Mouse (Mus musculus) liver, adult 2 months (tissue): ENCODE results near the gene Cd68. TPM values are rescaled to one million over a fixed set of nuclear protein-coding genes. Genes with fewer than 3 reads are reported as not detected.
A peak's percentile ranks its signal among the peaks of the same experiment; 100 is the strongest.
"Not testable (repeated sequence)": the region's sequence is repeated elsewhere in the genome, so short reads cannot be mapped to it uniquely, and the experiment has no call there.

Source experiments
- DNase-seq: peaks from one replicate; pipeline ENCODE4 v3.0.0-alpha.2; 2011; ENCODE audit warnings: low read depth, low spot score; ENCODE audit errors: extremely low read depth
- H3K27ac ChIP-seq: fragments of 200-500 bp; replicated peaks from 2 replicates; pipeline ENCODE4 v1.5.1; 2012; ENCODE audit warnings: low read depth, mild to moderate bottlenecking, control low read depth, inconsistent platforms, low read length; ENCODE audit not compliant: insufficient read depth
- H3K27me3 ChIP-seq: fragments of 200-500 bp; 2 replicates; pipeline ENCODE4 v1.6.1; 2012; ENCODE audit warnings: mild to moderate bottlenecking, moderate library complexity, low read length, inconsistent platforms; ENCODE audit not compliant: control insufficient read depth, insufficient read depth
- H3K36me3 ChIP-seq: fragments of 200-500 bp; 2 replicates; pipeline ENCODE4 v1.6.1; 2012; ENCODE audit warnings: low read length, inconsistent platforms; ENCODE audit not compliant: control insufficient read depth, insufficient read depth
- H3K4me1 ChIP-seq: fragments of 200-500 bp; 2 replicates; pipeline ENCODE4 v1.6.1; 2011; ENCODE audit warnings: low read length; ENCODE audit not compliant: control insufficient read depth, insufficient read depth
- H3K4me3 ChIP-seq: fragments of 200-500 bp; 2 replicates; pipeline ENCODE4 v1.5.1; 2011; ENCODE audit warnings: low read depth, mild to moderate bottlenecking, control low read depth, low read length, moderate library complexity; ENCODE audit not compliant: insufficient read depth
- H3K79me2 ChIP-seq: fragments of 200-500 bp; 2 replicates; pipeline ENCODE4 v1.6.1; 2012; ENCODE audit warnings: inconsistent platforms, mild to moderate bottlenecking, low read length, moderate library complexity; ENCODE audit not compliant: control insufficient read depth, insufficient read depth
- H3K9ac ChIP-seq: fragments of 200-500 bp; 2 replicates; pipeline ENCODE4 v1.6.1; 2012; ENCODE audit warnings: low read depth, mild to moderate bottlenecking, control low read depth, inconsistent platforms, low read length
- CTCF ChIP-seq: fragments of 200-500 bp; IDR thresholded peaks from 2 replicates; pipeline ENCODE4 v1.5.1; 2011; ENCODE audit warnings: low read depth, low read length, control low read depth
- POLR2A ChIP-seq: fragments of 200-500 bp; IDR thresholded peaks from 2 replicates; pipeline ENCODE4 v1.6.1; 2011; ENCODE audit warnings: low read length, control low read depth; ENCODE audit not compliant: insufficient read depth; ENCODE audit errors: extremely low read depth
- WGBS: fragments of 180-500 bp; shearing (Covaris S2); methylation state at CpG from one replicate; pipeline ENCODE4 v1.1.7; 2018; 5-methylcytosine and 5-hydroxymethylcytosine counted together
- polyA plus RNA-seq: library from polyadenylated mRNA; depleted of rRNA; stranded (reverse); fragments of >200 nt; gene quantifications from 2 replicates; pipeline ENCODE4 v1.2.3, GENCODE M21; 2012
- total RNA-seq: library from RNA; depleted of rRNA; stranded (reverse); fragments of >200 nt; gene quantifications from 2 replicates; pipeline ENCODE4 v1.2.3, GENCODE M21; 2014

Cd68 gene
- total and polyA plus RNA-seq, 2 experiments, result 4.5 to 14.8 TPM

GRCm38 (mm10) chr11:69706775-69707479, 41.0 kb upstream of the Cd68 start:
- no peaks in the 10 kb centered on the region for H3K79me2 ChIP-seq
- DNase-seq, result peak; percentile 94
- H3K4me1 ChIP-seq, result no peaks in the 10 kb centered on the region
- no peak overlapping the region for H3K9ac ChIP-seq
- no peaks in the 10 kb centered on the region for H3K27me3 ChIP-seq
- no peak overlapping the region for H3K4me3 ChIP-seq
- TF ChIP-seq CTCF (no peak), POLR2A (no peak)
- H3K36me3 ChIP-seq, result no peaks in the 10 kb centered on the region
- 41% methylated on average over 6 of the region's 6 CpGs for WGBS
- H3K27ac ChIP-seq, result no peak overlapping the region

GRCm38 (mm10) chr11:69704613-69705010, 38.7 kb upstream of the Cd68 start:
- Histone ChIP-seq H3K4me3 (no peak overlapping the region), H3K27me3 (no peaks in the 10 kb centered on the region), H3K36me3 (no peaks in the 10 kb centered on the region), H3K79me2 (no peaks in the 10 kb centered on the region), H3K4me1 (no peaks in the 10 kb centered on the region), H3K9ac (no peak overlapping the region), H3K27ac (no peak overlapping the region)
- DNase-seq, result no peak
- TF ChIP-seq CTCF (no peak), POLR2A (no peak)
- 55% methylated on average over 2 of the region's 2 CpGs for whole genome bisulfite sequencing

- Histone ChIP-seq H3K27ac (no peak overlapping the region), H3K9ac (no peak overlapping the region), H3K27me3 (no peaks in the 10 kb centered on the region), H3K79me2 (no peaks in the 10 kb centered on the region), H3K4me1 (no peaks in the 10 kb centered on the region), H3K4me3 (no peak overlapping the region), H3K36me3 (no peaks in the 10 kb centered on the region)
- DNase-seq, result no peak
- TF ChIP-seq POLR2A, result no peak
- 73% methylated on average over 8 of the region's 8 CpGs for WGBS
These were observed 38.1 kb upstream of the Cd68 start for GRCm38 (mm10) chr11:69703814-69704612.

GRCm38 (mm10) chr11:69703381-69703780, 37.4 kb upstream of the Cd68 start:
- H3K27me3 ChIP-seq, DNase-seq, H3K79me2 ChIP-seq, H3K4me1 ChIP-seq, H3K27ac ChIP-seq, H3K4me3 ChIP-seq, H3K9ac ChIP-seq, H3K36me3 ChIP-seq: not testable (repeated sequence)
- WGBS, result 84% methylated on average over 3 of the region's 3 CpGs

GRCm38 (mm10) chr11:69702886-69703285, 36.9 kb upstream of the Cd68 start:
- not testable (repeated sequence) for H3K9ac ChIP-seq, H3K79me2 ChIP-seq, H3K27me3 ChIP-seq, H3K4me1 ChIP-seq, H3K36me3 ChIP-seq, DNase-seq, H3K27ac ChIP-seq, H3K4me3 ChIP-seq
- WGBS, result 95% methylated on average over 10 of the region's 10 CpGs

GRCm38 (mm10) chr11:69699595-69699994, 33.6 kb upstream of the Cd68 start:
- no peaks in the 10 kb centered on the region for H3K4me1 ChIP-seq
- H3K36me3 ChIP-seq, result no peaks in the 10 kb centered on the region
- no peak overlapping the region for H3K4me3 ChIP-seq
- H3K79me2 ChIP-seq, result no peaks in the 10 kb centered on the region
- no peaks in the 10 kb centered on the region for H3K27me3 ChIP-seq
- no peak overlapping the region for H3K9ac ChIP-seq
- TF ChIP-seq CTCF (no peak), POLR2A (no peak)
- no peak for DNase-seq
- 61% methylated on average over 1 of the region's 1 CpGs for WGBS
- H3K27ac ChIP-seq, result no peak overlapping the region
